Mouse (Mus musculus): ENCODE results near the gene Map4k2.
"Not testable (repeated sequence)": the region's sequence is repeated elsewhere in the genome, so short reads cannot be mapped to it uniquely, and the experiment has no call there.

Gene Map4k2

GRCm38 (mm10) chr19:6340524-6341452 is at the start of gene Map4k2:
TSS of gene Map4k2 (plus strand) at chr19:6341135.
- DNase-seq (ENCODE audit: low spot score in 2 of 2), result peak; percentile 73 to 86

DNA sequence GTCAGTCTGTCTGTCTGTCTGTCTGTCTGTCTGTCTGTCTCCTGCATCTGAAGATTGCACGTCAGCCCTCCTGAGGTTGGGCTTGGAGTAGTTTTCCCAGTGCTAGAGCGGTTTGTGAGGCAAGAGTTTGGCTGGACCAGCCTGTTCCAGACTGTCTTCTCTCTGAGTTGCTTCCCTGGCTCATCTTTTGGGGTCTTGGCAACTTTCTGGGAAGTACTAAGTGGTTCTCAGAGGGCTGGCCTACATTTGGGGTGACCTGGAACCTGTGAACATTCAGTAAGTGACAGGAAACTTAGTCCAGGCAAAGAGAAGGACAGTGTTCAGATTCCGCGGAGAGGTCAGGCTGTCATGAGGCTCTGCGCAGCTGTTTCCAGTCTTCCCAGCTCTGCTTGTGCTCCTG is 48.7 kb upstream of the Map4k2 start:
- no peak for DNase-seq (ENCODE audit: low spot score in 2 of 2)

- no peak for DNase-seq (ENCODE audit: low spot score in 2 of 2)
Measured at GRCm38 (mm10) chr19:6294301-6294700, 46.6 kb upstream of the Map4k2 start.

- DNase-seq (ENCODE audit: low spot score in 2 of 2), result no peak
Measured at GRCm38 (mm10) chr19:6296551-6297210, 44.3 kb upstream of the Map4k2 start.

DNA sequence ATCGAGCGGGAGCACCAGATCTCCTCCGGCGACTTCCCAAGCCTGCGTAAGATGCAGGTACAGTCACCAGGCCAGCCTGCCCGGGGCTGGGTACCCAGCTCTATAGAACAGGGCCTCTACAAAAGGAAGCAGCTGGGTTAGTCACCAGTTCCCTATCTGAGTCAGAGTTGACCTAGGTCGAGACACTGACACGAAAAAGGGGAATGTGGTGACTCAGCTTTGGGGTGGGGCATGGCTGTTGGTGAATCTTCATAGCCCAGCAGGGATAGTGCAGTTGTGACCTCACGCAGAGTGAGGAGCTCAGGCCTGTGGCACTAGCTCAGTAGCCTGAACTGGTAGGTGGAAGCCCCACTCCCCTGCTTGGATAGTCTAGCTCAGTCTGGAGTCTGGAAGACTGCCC is 43.3 kb upstream of the Map4k2 start:
- DNase-seq (ENCODE audit: low spot score in 2 of 2), result peak; percentile 78 to 79

GRCm38 (mm10) chr19:6299003-6299402 is 41.9 kb upstream of the Map4k2 start:
- DNase-seq (ENCODE audit: low spot score in 2 of 2), result no peak

DNA sequence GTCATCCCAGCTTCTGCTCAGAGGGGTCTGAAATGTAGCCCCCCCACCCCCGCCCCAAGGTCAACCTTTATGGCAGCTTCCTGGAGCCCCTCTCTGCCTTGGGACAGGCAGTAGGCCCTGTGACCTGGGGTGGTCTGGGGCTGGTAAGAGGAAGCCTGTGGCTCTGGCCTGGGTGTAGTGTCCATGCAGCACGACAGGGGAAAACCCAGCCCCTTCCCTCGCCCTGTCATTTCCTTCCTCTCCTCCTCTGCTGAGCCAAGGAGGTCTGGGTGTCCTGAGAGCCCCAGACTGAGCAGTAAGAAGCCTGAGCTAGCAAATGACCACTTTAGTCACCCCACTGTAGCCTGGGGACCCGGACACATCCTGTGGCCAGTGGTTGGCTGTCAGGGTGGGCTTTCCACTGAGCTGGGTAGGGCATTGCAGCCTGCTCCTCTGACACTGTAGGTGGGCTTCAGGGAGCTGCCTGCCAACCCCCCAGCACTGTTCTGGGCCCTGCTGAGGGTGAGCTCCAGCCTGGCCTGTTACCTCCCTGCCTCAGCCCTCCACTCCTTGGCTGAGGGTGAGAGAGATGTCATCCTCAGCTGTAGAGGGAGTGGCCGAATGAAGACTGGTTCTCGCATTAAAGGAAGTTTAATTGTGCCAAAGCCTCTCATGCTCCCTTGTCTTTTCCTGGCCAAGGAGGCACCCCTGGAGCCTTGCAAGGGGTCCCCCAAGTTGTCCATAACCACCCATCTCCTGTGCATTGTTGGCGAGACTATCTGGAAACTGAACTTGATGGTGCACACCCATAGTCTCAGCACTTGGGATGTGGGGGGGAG is 41.3 kb upstream of the Map4k2 start:
- no peak for DNase-seq (ENCODE audit: low spot score in 2 of 2)

GRCm38 (mm10) chr19:6300402-6300841 is 40.5 kb upstream of the Map4k2 start:
- no peak for DNase-seq (ENCODE audit: low spot score in 2 of 2)

DNA sequence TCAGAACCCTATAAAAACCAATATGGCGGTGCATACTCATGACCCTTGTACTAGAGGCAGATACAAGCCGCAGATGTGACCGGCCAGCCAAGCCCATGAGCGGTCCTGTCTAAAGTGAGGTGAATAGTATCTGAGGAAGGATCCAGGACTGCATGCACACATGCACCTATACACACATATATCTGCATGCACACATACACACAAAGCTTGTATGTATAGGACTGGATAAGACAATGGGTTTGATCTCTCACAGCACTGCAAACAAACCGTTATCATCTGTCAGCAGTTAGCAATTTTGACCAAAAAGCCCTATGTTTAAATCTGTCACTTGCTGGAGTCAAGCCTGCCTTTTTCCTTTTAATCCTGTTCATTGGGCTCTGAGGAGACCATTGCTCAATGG is 38.8 kb upstream of the Map4k2 start:
- no peak for DNase-seq (ENCODE audit: low spot score in 2 of 2)

- DNase-seq (ENCODE audit: low spot score in 2 of 2), result peak in 1 of 2 experiments; percentile 66
Measured at GRCm38 (mm10) chr19:6302522-6302921, 38.4 kb upstream of the Map4k2 start.

DNA sequence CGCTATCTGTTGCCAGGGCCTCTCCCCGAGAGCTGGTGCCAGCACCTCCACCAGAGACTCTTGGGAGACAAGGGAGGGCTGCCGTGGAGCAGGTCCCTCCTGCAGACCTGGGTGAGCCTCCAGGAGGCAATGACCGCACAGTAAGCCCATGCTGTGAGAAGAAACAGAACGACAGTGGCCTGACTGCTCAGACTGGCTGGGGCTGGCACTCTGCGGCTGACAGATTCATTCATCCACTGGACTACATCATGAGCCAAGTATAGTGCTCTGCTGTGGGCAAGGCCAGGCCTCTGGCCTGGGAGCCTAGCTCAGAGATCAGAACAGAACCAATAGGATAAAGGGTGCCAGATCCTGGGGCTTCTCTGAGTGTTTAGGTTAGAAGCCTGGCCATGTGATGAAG is 37.1 kb upstream of the Map4k2 start:
- DNase-seq (ENCODE audit: low spot score in 2 of 2), result no peak

GRCm38 (mm10) chr19:6304787-6305516 is 36.0 kb upstream of the Map4k2 start:
- peak; percentile 78 to 91 for DNase-seq (ENCODE audit: low spot score in 2 of 2)

DNA sequence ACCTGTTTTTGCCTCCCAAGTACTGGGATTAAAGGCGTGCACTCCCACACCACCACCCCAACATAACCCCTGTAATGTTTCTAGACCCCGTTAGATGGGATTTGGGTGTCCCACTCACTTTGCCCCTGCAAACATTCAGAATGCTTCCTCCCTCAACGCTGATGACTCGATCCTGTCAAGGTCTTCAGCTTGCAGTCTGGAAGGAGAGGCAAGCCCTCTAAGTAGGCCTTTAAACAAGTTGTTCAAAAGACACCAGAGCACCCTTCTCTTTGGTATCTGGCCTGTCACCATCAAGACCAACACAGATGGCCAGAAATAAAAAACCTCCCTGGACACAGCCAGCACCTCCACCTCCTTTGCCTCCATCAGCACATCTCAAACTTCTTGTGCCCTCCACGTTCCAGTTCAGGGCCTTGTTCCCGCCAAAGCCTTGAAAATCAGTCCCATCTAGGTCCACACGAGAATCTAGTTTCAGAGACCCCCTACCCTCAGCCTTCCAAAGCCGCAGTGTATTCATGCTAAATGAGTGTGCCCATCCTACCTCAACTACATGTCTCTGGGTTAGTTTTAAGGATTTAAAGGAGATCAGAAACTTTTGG is 35.3 kb upstream of the Map4k2 start:
- no peak for DNase-seq (ENCODE audit: low spot score in 2 of 2)

GRCm38 (mm10) chr19:6306137-6306551 is 34.8 kb upstream of the Map4k2 start, which contains the start of gene Cdc42bpg:
TSS of gene Cdc42bpg (plus strand) at chr19:6306456.
- peak; percentile 91 for DNase-seq (ENCODE audit: low spot score in 2 of 2)

DNA sequence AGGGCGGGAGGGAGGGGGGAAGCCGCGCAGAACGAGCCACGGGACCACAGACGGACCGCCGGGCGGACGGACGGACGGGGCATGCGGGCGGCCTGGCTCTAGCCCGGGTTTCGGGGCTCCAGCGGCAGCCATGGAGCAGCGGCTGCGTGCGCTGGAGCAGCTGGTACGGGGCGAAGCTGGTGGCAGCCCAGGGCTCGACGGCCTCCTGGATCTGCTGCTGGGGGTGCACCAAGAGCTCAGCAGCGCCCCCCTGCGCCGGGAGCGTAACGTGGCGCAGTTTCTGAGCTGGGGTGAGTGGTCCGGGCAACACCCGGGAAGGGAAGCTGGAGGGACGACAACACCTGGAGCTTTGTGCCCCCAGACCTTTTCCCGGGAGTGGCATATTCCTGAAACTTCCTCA is 34.3 kb upstream of the Map4k2 start:
- peak; percentile 79 for DNase-seq (ENCODE audit: low spot score in 2 of 2)

DNA sequence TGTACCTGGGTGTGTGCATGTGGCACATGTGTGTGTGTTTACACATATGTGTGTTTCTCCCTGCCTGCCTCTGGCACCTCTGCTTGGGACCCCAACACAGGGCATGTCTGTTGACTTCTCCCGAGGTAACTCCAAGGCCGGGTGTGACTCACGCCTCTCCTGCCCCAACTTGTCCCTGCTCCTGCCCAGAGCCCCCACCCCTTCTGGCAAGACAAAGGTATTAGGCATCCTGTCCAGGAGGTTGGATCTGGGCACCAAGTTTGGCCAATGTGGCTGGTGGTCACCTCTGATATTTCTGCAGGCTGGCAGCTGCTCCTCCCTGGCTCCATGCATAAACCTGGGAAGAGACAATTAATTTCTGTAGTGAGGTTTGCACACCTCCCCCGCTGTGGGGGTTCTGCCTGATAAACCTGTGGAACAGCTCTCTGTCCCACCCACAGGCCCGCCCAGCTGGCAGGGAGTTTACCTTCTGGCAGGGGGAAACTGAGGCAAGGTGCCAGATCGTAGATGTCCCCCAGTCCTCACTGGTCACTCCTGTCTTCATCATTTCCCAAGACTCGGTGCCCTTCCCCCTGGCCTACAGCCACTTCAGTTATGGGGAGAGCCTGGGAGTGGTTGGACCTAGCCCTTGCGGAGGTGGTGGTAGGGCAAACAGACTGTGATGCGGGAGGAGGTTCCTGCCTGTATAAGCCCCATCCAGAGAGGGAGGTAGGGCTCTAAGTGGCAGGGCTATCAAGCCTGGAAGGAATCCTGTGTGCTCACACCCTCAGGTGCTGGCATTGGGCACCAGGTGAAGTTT is 33.0 kb upstream of the Map4k2 start:
- DNase-seq (ENCODE audit: low spot score in 2 of 2), result peak; percentile 71 to 78

- no peak for DNase-seq (ENCODE audit: low spot score in 2 of 2)
Measured at GRCm38 (mm10) chr19:6310181-6310580, 30.8 kb upstream of the Map4k2 start.

DNA sequence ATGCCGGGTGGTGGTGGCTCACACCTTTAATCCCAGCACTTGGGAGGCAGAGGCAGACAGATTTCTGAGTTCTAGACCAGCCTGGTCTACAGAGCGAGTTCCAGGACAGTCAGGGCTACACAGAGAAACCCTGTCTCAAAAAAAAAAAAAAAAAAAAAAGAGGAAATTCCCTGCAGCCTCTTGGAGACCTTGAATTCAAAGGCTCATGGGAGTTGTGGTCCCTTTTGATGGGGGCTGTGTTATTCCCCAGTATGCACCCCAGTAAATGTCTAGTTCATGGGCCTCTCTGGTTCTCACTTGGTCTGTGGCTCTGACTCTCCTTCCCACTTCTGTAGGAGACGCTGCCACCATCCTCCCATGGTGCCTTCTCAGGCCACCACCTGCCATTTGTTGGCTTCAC is 29.2 kb upstream of the Map4k2 start:
- DNase-seq (ENCODE audit: low spot score in 2 of 2), result not testable (repeated sequence)

DNA sequence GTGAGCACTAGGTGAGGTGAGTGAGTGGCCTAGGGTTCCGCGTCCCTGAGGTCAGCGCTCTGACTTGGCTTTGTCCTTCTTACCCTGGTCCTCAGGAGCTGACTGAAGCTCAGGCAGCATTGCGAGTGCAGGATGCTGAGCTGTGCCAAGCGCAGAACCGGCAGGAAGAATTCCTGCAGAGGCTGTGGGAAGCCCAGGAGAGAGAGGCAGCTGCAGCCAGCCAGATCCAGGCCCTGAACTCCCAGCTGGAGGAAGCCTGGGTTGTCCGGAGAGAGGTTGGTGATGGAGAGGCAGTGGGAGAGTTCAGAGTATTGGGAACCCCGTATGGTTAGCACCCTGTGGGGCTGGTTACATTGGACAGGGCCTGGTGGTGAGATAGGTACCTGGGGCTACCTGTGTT is 27.1 kb upstream of the Map4k2 start:
- no peak for DNase-seq (ENCODE audit: low spot score in 2 of 2)

DNA sequence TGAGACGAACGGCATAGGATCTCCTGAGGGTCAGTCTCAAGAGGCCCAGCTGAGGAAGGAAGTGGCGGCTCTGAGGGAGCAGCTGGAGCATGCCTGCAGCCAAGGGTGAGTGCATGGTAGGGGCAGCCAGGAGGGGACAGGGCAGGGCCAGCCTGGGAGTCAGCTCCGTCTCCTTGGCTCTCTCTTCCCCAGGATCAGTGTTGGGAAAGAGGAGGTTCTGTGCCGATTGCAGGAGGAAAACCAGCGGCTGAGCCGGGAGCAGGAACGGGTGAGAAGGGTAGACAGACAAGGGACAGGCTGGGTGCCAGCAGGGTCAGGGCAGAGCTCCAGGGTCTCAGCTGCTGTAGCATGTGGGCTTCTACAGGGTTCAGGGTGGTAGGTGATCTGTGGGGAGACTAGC is 26.4 kb upstream of the Map4k2 start:
- no peak for DNase-seq (ENCODE audit: low spot score in 2 of 2)

Data from urinary bladder, postnatal 36 days (tissue).